In genomic region chr8:124479251-124479650, GRCm38 (mm10) we compare ENCODE assay signal across 23 mouse cellular contexts. TPM values are rescaled to one million over a fixed set of nuclear protein-coding genes. Genes with fewer than 3 reads are reported as not detected.
DNase-seq lines count a peak whose midpoint lies in the region; ATAC-seq lines count a peak whose summit lies in the region.
"Had no signal": no experiment of that assay in that cellular context is flagged by ENCODE, and none has a peak within 500 bp of the region (broad histone marks: within the 10 kb centered on the region; RNA-seq: fewer than 3 reads in every experiment).

No protein-coding gene starts in this region.

- no peak for DNase-seq in frontal cortex, postnatal 36 days (ENCODE audit: low spot score in 2 of 2)
- peak; percentile 71 for DNase-seq in brain, adult 2 months (ENCODE audit: low read depth, low spot score)
- peak; percentile 60 for DNase-seq in retina, postnatal 1 day
- DNase-seq: adrenal gland, adult 8-10 months; adrenal gland, postnatal 14 days; adrenal gland, postnatal 36 days; B cell, adult 2 months; cerebellum, adult 11 months; cerebellum, adult 18-20 months; cerebellum, adult 8-10 months; cerebellum, adult 9-11 months; cerebellum, postnatal 14 days; cerebellum, postnatal 36 days; embryo, embryonic 11 days; forebrain, postnatal 0 days had no signal

- ATAC-seq in frontal cortex, adult (ENCODE audit: low TSS enrichment) = peak; percentile 31; the same call in 1 of the 2 replicates
- ATAC-seq in erythroblast, adult 5-6 weeks (replicated peaks; ENCODE audit: low FRiP score, poor library complexity, severe bottlenecking) = no peak
- ATAC-seq: activated CD4-positive, CD25-positive, alpha-beta regulatory T cell, adult 4 months; CD4-positive, CD25-positive, alpha-beta regulatory T cell, adult 4 months; forebrain, embryonic 13.5 days; forebrain, embryonic 15.5 days; forebrain, postnatal 0 days; Patski had no signal

RNA-seq across cellular contexts. Expression of gene Pgbd5, which starts 39.8 kb away (rescaled TPM):
- total RNA-seq in erythroblast, adult 5-6 weeks (2015; ENCODE audit: low replicate concordance) = not detected in 2 replicates
- total RNA-seq in erythroblast, adult 5-6 weeks (2017; ENCODE audit: low replicate concordance) = not detected in 2 replicates
- total RNA-seq: common myeloid progenitor, adult 5-6 weeks had no signal

RNA-seq across cellular contexts. Expression of gene Cog2, which starts 41.3 kb away (rescaled TPM):
- total RNA-seq in erythroblast, adult 5-6 weeks (2015; ENCODE audit: low replicate concordance) = 4.6 and 8.2 TPM in 2 replicates
- total RNA-seq in erythroblast, adult 5-6 weeks (2017; ENCODE audit: low replicate concordance) = 15.4 and 35.0 TPM in 2 replicates

Comparison
In these comparisons a context has a peak if more than half of its experiments do, and no peak if none do; other contexts are left out.
1. DNase-seq: peak in brain, adult 2 months (single experiment) and retina, postnatal 1 day (single experiment); none in frontal cortex, postnatal 36 days (0 of 2).